ENCODE assay signal across 9 mouse cellular contexts in the genomic region with DNA sequence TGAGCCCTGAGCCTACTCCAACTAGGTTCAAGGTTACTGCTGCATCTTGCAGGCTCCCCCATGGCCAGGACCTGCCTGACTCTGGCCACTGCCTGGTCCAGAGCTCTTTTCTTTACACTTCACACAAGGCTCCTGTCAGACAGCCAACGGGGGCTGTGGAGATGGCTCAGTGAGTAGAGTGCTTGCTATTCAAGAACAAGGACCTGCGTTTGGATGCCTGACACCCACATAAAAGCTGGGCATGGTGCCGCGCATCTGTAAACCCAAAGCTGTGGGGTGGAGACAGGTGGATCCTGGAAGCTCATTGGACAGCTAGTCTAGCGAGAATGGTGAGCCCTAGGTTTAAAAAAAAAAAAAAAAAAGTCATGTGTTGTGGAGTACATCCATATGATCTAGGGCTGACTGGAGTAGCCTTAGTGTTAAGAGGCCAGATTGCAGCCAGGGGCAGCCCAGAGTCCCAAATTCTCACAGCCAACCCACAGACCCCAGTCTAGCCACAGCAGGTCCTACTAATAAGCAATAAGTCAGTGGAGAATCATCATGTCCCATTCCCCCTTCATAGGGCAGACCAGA. TPM values are rescaled to one million over a fixed set of nuclear protein-coding genes. Genes with fewer than 3 reads are reported as not detected.
DNase-seq lines count a peak whose midpoint lies in the region; ATAC-seq lines count a peak whose summit lies in the region.
"Had no signal": no experiment of that assay in that cellular context is flagged by ENCODE, and none has a peak within 500 bp of the region (broad histone marks: within the 10 kb centered on the region; RNA-seq: fewer than 3 reads in every experiment).

No protein-coding gene starts in this region.

- no peak overlapping the region for H3K9ac ChIP-seq in forebrain, embryonic 15.5 days (replicated peaks)
- no peak overlapping the region for H3K9ac ChIP-seq in neural tube, embryonic 13.5 days

- 42% methylated on average over 5 of the region's 5 CpGs for WGBS in forebrain, embryonic 15.5 days
- WGBS in neural tube, embryonic 13.5 days, result 51% methylated on average over 5 of the region's 5 CpGs

- peak; percentile 40 for DNase-seq in CD4-positive, CD25-positive, alpha-beta regulatory T cell, adult 2 months (ENCODE audit: low read depth, low spot score)
- DNase-seq in left cerebral cortex, adult 18-20 months (ENCODE audit: low spot score in 2 of 2), result peak; percentile 56 to 75
- no peak for DNase-seq in left cerebral cortex, postnatal 10 days (ENCODE audit: extremely low spot score in 1 of 2, low spot score in 2 of 2)
- no peak for DNase-seq in embryo, embryonic 11 days
- DNase-seq in ovary, adult 18-20 months (ENCODE audit: low spot score), result no peak
- DNase-seq: adrenal gland, postnatal 10 days had no signal

- no peak for ATAC-seq in CD4-positive, CD25-positive, alpha-beta regulatory T cell, adult 4 months
- no peak for ATAC-seq in forebrain, embryonic 15.5 days (replicated peaks)
- ATAC-seq in neural tube, embryonic 13.5 days (ENCODE audit: low read depth), result no peak

- intact Hi-C loops in left cerebral cortex, postnatal 10 days (cut with DNase I), result no loop called here

- H3K27ac ChIP-seq in forebrain, embryonic 15.5 days (replicated peaks), result peak overlapping the region; percentile 86; the same call in 1 of the 2 replicates
- peak overlapping the region; percentile 94 for H3K27ac ChIP-seq in neural tube, embryonic 13.5 days (replicated peaks)

- no peak overlapping the region for H3K4me2 ChIP-seq in forebrain, embryonic 15.5 days (replicated peaks)
- H3K4me2 ChIP-seq in neural tube, embryonic 13.5 days, result no peak overlapping the region

- no peaks in the 10 kb centered on the region for H3K36me3 ChIP-seq in forebrain, embryonic 15.5 days
- no peaks in the 10 kb centered on the region for H3K36me3 ChIP-seq in neural tube, embryonic 13.5 days

- H3K4me1 ChIP-seq in forebrain, embryonic 15.5 days, result peaks cover 63% of the 10 kb centered on the region
- peaks cover 80% of the 10 kb centered on the region for H3K4me1 ChIP-seq in neural tube, embryonic 13.5 days (replicated peaks)

- H3K4me3 ChIP-seq in forebrain, embryonic 15.5 days, result no peak overlapping the region
- no peak overlapping the region for H3K4me3 ChIP-seq in neural tube, embryonic 13.5 days

- H3K27me3 ChIP-seq in forebrain, embryonic 15.5 days, result no peaks in the 10 kb centered on the region
- no peaks in the 10 kb centered on the region for H3K27me3 ChIP-seq in neural tube, embryonic 13.5 days

- H3K9me3 ChIP-seq in forebrain, embryonic 15.5 days, result no peaks in the 10 kb centered on the region
- no peaks in the 10 kb centered on the region for H3K9me3 ChIP-seq in neural tube, embryonic 13.5 days

RNA-seq across cellular contexts. Expression of gene Ski, which starts 50.3 kb away (rescaled TPM):
- polyA plus RNA-seq in CD4-positive, CD25-positive, alpha-beta regulatory T cell, adult 4 months (2017; shearing (Covaris generic)), result 10 to 100 TPM; 20.6 to 28.2 TPM
- 100 to 1,000 TPM; 115 to 128 TPM for total RNA-seq in left cerebral cortex, adult 18-20 months (2021)
- 100 to 1,000 TPM; 108 to 111 TPM for total RNA-seq in left cerebral cortex, postnatal 10 days (2021)
- 14.3 TPM in 2 replicates for polyA plus RNA-seq in forebrain, embryonic 15.5 days (2015; fragmentation: Nextera tagmentation; extraction: Ambion mirVana)
- polyA plus RNA-seq in neural tube, embryonic 13.5 days (2015; fragmentation: Nextera tagmentation; extraction: Ambion mirVana), result 11.3 and 12.2 TPM in 2 replicates

Comparison
In these comparisons a context has a peak if more than half of its experiments do, and no peak if none do; other contexts are left out.
1. DNase-seq: peak in CD4-positive, CD25-positive, alpha-beta regulatory T cell, adult 2 months (single experiment) and left cerebral cortex, adult 18-20 months (2 of 2); none in left cerebral cortex, postnatal 10 days (0 of 2), embryo, embryonic 11 days (single experiment) and ovary, adult 18-20 months (single experiment).